Mouse (Mus musculus) bone marrow, adult 2 months (tissue): ENCODE measurements around the gene Dlgap1.

Experiments
- CTCF ChIP-seq: fragments of 200-500 bp; IDR thresholded peaks from 2 replicates; pipeline ENCODE4 v1.5.1; 2011; ENCODE audit warnings: low read length, control low read depth; ENCODE audit not compliant: control insufficient read depth, insufficient read depth
- POLR2A ChIP-seq: fragments of 200-500 bp; IDR thresholded peaks from 2 replicates; pipeline ENCODE4 v1.6.1; 2011; ENCODE audit warnings: low read depth, mild to moderate bottlenecking, control low read depth, low read length, borderline replicate concordance; ENCODE audit not compliant: control insufficient read depth

GRCm38 (mm10) chr17:70843252-70843651 is 874.4 kb downstream of the Dlgap1 start:
- TF ChIP-seq POLR2A, result no peak
- TF ChIP-seq CTCF, result no peak
